Mouse (Mus musculus): ENCODE measurements around the gene Ntrk3. TPM values are rescaled to one million over a fixed set of nuclear protein-coding genes. Genes with fewer than 3 reads are reported as not detected.
A peak's percentile ranks its signal among the peaks of the same experiment; 100 is the strongest.

The Ntrk3 gene
- total RNA-seq, 2 experiments from 2014 or later: 1.6 to 1.9 TPM

DNA sequence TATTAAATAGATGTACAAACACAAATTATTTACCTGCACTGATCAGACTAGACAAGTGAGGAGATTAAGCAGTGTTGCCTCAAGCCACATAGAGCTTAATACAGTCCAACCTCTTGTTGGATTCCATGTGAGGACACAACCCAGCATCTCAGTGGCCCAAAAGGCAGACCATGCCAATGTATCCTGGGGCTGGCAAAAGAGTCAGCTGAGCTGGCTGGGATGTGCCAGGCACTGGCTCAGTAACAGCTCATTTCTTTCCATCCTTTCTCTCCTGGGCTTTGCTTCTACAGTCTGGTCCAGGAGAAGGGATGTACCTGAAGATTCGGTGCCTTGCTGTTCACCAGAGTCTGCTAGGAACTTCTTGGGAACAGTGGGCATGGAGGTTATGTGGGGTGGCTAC is 266.5 kb downstream of the Ntrk3 start:
- intact Hi-C loops (cut with DNase I): no loop called here
- DNase-seq (ENCODE audit: low spot score): no peak

DNA sequence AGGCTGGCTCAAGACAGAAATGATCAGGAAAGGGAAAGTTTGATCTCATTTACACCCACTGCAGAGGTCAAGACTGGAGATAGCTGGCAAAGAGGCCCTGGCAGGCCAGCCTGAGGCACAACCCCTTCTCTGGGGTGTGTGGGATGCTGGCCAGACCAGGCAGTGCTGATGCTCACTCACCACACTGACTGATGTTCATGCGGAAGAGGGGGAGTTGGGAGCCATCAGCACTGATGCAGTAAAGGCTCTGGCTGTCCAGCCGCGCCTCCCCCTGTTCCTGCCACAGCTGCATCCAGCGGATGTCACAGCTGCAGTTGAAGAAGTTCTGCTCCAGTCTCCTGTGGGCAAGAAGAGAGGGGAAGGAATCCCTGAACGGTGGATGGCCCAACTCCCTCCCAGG is 275.2 kb downstream of the Ntrk3 start:
- intact Hi-C loops (cut with DNase I): no loop called here

DNA sequence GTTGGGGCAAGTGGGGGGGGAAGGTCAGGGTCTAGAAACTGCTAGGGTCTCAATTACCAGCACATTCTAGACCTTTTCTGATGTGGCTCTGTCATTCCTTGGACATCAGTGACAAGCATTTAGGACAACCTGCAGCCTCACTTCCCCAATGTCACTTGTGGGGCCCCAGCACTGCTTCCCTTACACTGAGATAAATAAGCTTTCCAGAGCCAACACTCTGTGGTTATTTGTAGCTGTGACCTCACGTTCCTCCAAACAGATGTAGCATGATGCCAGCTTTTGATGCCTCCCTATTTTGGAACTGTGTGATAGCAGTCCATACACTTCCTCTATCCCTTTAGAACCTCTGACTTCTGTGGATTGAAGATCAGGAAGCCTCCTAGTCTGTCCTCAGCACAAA is 278.8 kb downstream of the Ntrk3 start:
- no peak for DNase-seq (ENCODE audit: low spot score)
- intact Hi-C loops (cut with DNase I): loop anchor here (10.0 kb wide), 1 partner anchor 106 kb away; no protein-coding TSS in a partner anchor

More for the DNA sequence above, 275.2 kb downstream of the Ntrk3 start:
- DNase-seq (ENCODE audit: low spot score): no peak

DNA sequence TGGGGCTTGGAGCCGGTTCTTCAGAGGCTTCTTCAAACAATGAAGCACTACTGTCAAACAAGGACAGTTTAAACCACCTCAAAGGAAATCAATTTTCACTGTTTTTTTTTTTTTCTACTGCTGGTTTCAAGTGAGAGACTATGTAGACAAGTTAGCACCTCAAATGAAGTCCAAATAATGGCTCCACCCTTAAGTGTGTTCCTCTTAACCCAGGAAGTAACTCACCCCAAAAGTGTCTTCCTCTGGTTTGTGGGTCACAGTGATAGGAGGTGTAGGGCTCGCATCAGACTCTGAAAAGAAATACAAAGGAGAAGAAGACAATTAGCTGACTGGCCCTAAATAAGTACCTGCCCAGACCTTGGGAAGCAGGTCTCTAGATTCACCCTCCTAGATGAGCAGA is 286.1 kb downstream of the Ntrk3 start:
- DNase-seq (ENCODE audit: low spot score): no peak

DNA sequence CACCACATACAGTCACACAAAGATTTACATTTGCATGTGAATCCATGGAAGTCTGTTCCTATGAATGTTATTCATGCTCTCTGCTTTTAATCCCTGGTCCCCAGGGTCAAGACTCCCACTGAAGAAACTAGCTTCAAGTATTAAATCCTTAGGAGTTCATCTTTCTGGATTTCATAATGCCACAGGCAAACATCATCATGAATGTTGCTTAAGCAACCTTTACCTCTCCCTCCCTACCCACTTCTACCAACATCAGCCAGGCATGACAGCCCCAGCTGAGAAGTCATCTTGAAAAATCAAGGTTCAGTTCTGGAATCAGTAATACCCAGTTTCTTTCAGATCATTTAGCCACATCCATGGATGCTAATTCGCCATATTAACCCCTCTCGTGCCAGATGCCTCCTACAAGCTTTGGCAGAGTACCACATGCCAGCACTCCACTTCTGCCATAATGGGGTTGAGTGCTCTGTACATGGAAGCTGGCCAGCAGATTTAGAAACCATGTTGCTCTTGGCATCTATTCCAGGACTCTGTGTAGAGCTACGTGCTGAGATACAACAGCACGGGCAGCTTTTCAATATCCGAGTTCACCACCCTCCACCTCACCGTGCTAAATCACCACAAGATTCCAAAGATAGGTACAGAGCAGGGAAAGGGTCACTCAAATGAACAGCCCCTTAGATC is 287.8 kb downstream of the Ntrk3 start:
- intact Hi-C loops (cut with DNase I): loop anchor here (10.0 kb wide), 1 partner anchor 115 kb away; no protein-coding TSS in a partner anchor
- DNase-seq (ENCODE audit: low spot score): no peak

More for the DNA sequence above, 286.1 kb downstream of the Ntrk3 start:
- intact Hi-C loops (cut with DNase I): loop anchor here (10.0 kb wide), 1 partner anchor 113 kb away; no protein-coding TSS in a partner anchor

DNA sequence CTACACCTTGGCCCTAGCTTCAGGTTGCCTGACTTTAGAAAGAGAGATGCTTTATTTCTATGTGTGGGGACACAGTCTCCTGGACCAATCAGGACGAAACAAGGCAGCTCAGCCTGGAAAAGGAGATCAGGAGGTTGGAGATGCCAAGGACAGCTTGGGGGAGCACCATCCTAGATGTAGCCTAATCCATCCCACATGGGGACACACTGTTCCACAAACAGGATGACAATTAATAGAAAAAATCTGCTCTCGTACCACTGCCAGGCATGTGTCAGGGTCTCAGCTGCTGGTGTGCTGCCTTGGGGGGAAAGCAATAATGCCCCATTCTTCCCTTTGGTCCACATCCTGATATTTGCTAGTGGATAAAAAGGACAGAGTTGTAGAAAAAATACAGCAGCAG is 289.0 kb downstream of the Ntrk3 start:
- intact Hi-C loops (cut with DNase I): no loop called here
- DNase-seq (ENCODE audit: low spot score): no peak

DNA sequence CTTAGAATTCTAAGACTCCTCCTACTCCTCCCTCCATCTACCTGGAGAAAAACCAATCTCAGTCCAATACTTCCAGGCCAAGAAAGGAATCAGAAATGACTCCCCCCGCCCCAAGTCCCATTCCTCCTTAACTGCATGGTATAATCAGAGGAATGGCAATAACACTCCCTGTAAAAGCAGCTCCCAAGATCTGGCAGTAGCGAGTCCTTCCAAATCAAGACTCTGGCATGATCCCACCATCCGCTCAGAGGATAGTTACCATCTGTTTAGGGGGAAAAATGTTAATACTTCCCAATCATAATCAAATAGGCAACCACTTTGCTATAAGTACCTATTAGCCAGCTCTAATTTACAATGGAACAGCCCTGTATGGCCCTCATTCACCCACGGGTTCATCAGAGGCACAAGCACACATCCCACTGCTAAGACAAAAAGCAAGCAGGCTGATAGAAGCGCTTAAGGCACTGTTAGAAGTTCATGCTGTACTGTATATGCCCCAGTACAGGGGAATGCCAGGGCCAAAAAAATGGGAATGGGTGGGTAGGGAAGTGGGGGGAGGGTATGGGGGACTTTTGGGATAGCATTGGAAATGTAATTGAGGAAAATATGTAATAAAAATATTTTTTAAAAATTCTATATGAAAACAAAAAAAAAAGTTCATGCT is 294.3 kb downstream of the Ntrk3 start:
- no peak for DNase-seq (ENCODE audit: low spot score)
- intact Hi-C loops (cut with DNase I): no loop called here

DNA sequence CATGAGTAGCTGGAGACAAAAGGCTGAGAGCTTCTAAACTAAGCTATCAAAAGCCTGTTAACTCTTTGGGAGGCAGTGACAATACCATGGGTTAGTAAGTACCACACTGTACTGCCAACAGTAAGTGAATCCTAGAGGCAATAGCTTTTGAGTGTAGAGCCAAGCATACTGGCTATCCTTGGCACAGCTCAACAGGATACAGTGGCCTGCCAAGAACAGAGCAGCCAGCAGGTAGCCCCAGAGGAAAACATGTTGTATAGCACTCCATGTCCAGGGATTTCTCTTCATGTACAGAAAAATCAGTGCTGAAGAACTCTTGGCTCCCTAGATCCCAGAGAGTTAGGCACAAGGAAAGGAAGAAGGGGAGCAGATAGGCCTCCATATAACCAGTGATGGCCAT is 296.1 kb downstream of the Ntrk3 start:
- DNase-seq (ENCODE audit: low spot score): no peak
- intact Hi-C loops (cut with DNase I): no loop called here

DNA sequence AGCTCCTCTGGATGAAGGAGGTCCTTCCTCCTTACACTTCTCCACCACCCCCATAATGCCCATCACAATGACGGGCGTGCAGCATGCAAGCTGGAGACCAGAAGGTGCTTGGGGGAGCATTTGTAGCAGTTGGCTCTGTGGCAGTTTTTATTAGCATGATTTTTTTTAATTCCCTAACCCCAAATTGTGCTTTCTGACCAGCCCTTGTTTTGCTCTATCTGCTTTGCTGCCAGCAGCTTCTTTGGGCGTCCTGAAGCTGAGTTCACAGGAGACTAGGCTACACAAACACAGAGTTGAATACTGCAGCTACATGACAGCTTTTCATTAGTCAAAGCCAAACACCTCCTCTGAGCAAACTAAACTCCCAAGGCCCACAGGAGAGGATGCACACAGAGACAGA is 296.9 kb downstream of the Ntrk3 start:
- DNase-seq (ENCODE audit: low spot score): no peak
- intact Hi-C loops (cut with DNase I): no loop called here

DNA sequence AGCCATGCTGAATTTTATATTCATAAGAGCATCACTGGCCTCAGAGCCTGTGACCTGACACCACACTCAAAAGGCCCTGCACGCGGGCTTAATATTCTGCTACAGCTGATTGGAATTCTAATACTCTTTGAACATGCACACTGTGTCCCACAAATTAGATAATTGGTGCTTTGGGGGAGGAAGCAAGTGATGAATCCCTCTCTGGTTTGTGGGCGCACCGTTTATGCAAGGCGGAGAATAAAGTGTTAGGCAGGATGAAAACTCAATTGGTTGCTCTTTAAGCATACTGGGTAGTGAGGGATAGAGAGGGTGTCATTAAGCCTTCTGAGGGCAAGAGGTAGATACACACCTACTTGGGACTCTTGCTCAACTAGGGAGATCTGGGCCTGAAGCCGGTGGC is 297.3 kb downstream of the Ntrk3 start:
- DNase-seq (ENCODE audit: low spot score): no peak
- intact Hi-C loops (cut with DNase I): no loop called here

DNA sequence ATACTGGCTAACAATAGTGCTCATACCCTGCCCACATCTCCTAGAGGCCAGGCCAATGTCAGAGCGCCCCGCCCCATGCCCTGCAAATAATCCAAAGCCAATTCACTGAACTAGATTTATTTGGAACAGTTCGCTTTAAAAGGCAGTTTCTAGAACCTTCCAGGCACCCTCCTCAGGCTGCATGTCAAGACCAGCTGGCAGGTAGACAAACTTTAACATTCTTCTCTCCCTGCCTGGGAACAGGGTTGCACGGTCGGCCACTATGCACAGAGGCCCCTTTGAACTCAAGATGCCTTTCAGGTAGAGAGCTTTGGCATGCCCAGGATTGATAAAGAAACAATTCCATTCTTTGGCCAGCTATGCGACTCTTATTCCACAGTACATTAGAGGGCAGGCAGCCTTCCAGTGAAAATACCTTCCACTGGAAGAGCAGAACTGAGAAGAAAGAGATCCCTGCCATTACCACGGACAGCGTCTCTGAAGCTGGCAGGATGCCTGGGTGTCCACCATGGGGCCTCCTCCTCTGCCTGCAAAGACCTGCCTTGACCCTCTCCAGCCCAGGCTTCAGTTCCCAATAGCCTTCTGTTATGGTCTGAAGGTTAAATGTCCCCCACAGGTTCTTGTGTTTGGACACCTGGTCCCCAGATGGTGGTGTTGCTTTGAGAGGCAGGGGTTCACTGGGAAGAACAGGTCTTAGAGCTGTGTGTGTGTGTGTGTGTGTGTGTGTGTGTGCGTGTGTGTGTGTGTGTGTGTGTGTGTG is 298.3 kb downstream of the Ntrk3 start:
- intact Hi-C loops (cut with DNase I): loop anchor here (5.0 kb wide), 1 partner anchor 52 kb away; no protein-coding TSS in a partner anchor
- peak; percentile 7 for DNase-seq (ENCODE audit: low spot score)

DNA sequence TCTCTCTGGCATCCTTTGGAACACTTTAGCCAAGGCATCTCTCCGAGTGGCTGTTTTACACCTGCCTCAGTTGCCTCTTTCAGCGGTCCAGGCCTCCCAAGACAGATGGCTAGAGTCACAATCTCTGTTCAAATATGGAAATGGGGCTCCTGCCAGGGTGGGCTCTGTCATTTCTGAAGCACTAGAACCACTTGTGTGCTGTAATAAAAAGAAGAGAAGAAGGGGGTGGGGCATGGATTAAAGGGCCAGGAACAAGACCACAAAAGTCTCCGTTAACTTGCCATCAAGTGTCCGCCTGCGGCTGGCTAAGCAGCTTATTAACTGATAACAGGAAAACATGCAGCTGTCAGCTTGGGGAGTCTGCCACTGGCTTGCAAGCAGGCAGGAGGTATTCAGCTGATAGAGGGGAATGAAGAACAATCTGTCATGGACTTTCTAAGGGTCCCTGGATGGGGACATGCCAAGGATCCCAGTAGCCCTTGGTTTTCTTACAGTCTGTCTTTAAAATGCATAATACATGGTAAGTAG is 304.1 kb downstream of the Ntrk3 start:
- intact Hi-C loops (cut with DNase I): no loop called here
- no peak for DNase-seq (ENCODE audit: low spot score)

DNA sequence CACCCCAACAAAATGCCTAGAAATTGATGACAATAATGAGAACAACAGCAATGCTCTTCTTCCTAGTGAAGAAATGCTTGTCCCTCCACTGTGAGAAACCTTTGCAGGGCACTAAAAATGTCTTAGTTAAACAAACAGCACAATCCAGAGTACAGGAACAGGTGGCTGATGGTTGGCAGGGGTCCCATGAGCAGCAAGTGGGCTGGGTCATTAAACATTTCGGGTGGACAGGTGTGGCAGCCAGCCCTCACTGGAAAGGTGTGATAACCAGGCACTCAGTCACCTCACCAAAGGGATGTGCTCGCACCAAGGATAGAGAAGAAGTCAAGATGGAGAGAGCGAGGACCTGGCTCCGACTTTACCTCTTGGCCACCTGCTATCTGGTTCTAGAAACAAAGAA is 306.2 kb downstream of the Ntrk3 start:
- intact Hi-C loops (cut with DNase I): no loop called here

DNA sequence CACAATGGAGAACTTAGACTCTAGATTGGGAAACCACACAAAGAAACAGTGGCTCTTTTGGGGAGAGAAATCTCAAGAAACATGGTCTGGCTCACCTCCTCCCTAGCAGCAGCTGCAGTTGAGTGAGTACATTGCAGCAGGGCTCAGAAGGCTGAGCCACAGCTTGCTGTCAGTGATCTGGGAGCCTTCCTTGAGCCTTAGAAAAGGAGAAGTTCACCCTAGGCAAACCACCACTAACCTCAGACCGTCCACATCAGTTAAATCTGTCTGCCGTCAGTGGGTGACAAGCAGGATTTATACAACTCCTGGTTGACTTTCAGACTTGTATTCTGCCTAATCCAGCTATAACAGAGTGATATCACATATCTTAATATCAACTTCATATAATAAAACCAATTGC is 325.6 kb downstream of the Ntrk3 start:
- DNase-seq (ENCODE audit: low spot score): no peak
- intact Hi-C loops (cut with DNase I): no loop called here

More for the DNA sequence above, 306.2 kb downstream of the Ntrk3 start:
- no peak for DNase-seq (ENCODE audit: low spot score)

DNA sequence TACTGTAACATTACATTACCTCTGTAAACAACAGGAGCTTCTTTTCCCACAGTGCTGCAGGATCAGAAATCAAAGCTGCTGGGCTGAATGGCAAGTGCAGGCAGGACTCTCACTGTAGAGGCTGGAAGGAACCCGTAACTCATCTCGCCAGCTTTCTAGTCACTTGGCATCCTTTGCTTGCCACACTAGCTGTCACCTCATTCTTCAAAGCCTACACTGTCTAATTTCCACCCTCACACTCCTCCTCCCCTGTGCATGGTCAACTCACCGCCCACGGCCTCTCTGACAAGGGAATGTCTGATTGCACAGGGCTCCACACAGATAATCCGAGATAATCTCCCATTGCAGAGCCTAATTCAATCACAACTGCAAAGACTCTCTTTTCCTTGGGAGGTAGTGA is 327.8 kb downstream of the Ntrk3 start:
- no peak for DNase-seq (ENCODE audit: low spot score)
- intact Hi-C loops (cut with DNase I): no loop called here

DNA sequence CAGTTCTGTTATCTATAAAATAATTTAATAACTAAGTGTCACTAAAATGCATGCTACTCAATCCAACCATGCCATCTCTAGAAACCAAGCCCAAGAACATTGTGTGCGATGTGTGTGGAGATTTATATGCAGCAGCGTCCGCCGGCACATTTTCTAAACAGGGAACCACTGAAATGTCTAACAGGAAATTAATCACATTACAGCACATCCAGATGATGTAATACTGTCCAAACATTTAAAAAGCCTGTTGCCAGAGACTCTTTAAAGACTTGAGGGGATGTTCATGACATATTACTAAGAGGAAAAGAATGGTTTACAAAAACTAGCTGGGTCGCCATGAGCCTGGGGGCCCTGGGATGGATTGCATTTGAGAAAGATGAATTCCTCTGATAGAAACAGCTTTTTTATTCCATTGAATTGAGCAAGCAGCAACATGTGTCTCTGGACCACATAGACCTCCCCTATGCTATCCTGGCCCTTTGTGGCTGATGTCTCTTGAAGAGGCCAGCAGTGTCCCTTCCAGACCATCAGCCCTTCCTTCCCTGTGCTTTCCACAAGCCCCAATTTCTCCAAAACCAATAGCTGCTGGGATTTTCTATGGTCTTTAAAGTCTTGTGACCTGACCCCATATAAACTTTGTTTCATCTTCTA is 331.0 kb downstream of the Ntrk3 start:
- intact Hi-C loops (cut with DNase I): no loop called here
- DNase-seq (ENCODE audit: low spot score): no peak

DNA sequence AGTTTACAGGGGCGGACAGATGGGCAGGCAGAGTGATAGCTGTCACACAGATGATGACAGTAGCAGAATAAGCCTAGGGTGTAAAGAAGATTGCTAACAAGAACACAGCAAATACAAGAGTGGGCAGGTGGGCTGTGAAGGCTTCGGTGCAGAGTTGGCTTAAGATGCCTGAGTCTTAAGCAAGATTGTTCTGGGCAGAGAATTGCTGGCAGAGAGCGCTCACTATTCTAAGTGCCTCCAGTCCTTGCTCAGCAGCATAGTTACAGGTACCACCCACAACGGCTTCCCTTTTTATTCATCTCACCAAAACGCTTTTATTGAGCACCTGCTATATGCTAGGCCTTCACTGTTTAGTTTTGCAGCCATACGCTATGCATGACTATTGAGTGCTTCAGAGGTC is 333.3 kb downstream of the Ntrk3 start:
- intact Hi-C loops (cut with DNase I): no loop called here
- no peak for DNase-seq (ENCODE audit: low spot score)

DNA sequence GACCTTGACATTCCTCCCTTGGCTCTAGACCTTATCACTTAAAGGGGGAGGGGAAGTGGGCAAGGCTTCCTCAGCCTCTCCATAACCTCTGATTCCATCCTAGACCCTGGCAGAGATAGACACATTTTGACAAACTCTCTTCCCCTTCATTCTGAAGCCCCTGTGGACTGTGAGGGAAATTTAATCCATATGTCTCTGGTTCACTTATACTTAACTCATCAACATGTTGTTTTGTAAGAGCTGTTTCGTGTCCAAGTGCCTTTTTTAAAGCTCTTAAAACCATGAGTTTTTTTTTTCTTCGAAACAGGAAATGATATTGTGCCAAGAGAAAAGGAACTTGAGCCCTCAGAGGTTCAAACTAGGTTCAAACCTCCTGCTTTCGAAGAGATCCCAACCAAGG is 335.3 kb downstream of the Ntrk3 start:
- intact Hi-C loops (cut with DNase I): no loop called here
- no peak for DNase-seq (ENCODE audit: low spot score)

DNA sequence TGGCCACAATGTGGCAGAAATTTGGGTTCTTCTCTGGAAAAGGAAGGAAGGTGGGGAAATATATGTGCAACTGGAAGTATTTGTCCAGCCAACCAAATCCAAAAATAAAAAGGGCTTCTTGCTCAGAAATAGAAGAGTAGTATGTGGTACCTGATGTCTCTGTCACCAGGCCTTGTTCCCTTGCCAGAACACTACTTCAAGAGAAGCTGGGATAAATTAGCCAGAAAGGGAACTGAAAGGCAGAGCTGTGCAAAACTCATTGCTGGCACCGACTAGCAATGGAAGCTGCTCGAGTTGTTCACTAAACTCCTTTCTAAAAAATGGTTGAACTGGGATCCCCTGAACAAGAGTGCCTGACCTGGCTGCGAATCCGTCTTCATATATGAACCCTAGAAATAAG is 337.6 kb downstream of the Ntrk3 start:
- intact Hi-C loops (cut with DNase I): no loop called here
- no peak for DNase-seq (ENCODE audit: low spot score)

DNA sequence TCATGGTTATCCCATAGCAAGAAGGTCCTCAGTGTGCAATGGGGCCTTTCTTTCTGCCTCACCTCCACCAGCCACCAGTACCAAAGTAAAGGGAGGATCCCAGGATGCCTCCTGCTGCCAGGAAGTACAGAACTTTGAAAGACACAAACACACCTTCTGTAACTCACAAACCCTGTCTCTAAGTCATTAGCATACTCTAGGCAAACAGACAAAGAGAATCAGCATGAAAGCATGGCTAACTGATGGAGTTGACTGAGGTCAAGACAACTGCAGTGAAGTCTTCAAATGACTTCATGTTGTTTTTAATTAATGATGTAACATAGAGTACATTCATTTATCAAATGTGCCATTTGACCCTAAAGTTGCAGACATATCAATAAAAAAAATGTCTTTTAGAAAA is 339.4 kb downstream of the Ntrk3 start:
- intact Hi-C loops (cut with DNase I): no loop called here
- no peak for DNase-seq (ENCODE audit: low spot score)
